Mouse (Mus musculus) liver, adult 2 months (tissue): Measurements from ENCODE around the gene Frmd5. TPM values are rescaled to one million over a fixed set of nuclear protein-coding genes. Genes with fewer than 3 reads are reported as not detected.

Source experiments
- DNase-seq: peaks from one replicate; pipeline ENCODE4 v3.0.0-alpha.2; 2011; ENCODE audit warnings: low read depth, low spot score; ENCODE audit errors: extremely low read depth
- H3K27ac ChIP-seq: fragments of 200-500 bp; replicated peaks from 2 replicates; pipeline ENCODE4 v1.5.1; 2012; ENCODE audit warnings: low read depth, mild to moderate bottlenecking, control low read depth, inconsistent platforms, low read length; ENCODE audit not compliant: insufficient read depth
- H3K27me3 ChIP-seq: fragments of 200-500 bp; 2 replicates; pipeline ENCODE4 v1.6.1; 2012; ENCODE audit warnings: mild to moderate bottlenecking, moderate library complexity, low read length, inconsistent platforms; ENCODE audit not compliant: control insufficient read depth, insufficient read depth
- H3K36me3 ChIP-seq: fragments of 200-500 bp; 2 replicates; pipeline ENCODE4 v1.6.1; 2012; ENCODE audit warnings: low read length, inconsistent platforms; ENCODE audit not compliant: control insufficient read depth, insufficient read depth
- H3K4me1 ChIP-seq: fragments of 200-500 bp; 2 replicates; pipeline ENCODE4 v1.6.1; 2011; ENCODE audit warnings: low read length; ENCODE audit not compliant: control insufficient read depth, insufficient read depth
- H3K4me3 ChIP-seq: fragments of 200-500 bp; 2 replicates; pipeline ENCODE4 v1.5.1; 2011; ENCODE audit warnings: low read depth, mild to moderate bottlenecking, control low read depth, low read length, moderate library complexity; ENCODE audit not compliant: insufficient read depth
- H3K79me2 ChIP-seq: fragments of 200-500 bp; 2 replicates; pipeline ENCODE4 v1.6.1; 2012; ENCODE audit warnings: inconsistent platforms, mild to moderate bottlenecking, low read length, moderate library complexity; ENCODE audit not compliant: control insufficient read depth, insufficient read depth
- H3K9ac ChIP-seq: fragments of 200-500 bp; 2 replicates; pipeline ENCODE4 v1.6.1; 2012; ENCODE audit warnings: low read depth, mild to moderate bottlenecking, control low read depth, inconsistent platforms, low read length
- CTCF ChIP-seq: fragments of 200-500 bp; IDR thresholded peaks from 2 replicates; pipeline ENCODE4 v1.5.1; 2011; ENCODE audit warnings: low read depth, low read length, control low read depth
- POLR2A ChIP-seq: fragments of 200-500 bp; IDR thresholded peaks from 2 replicates; pipeline ENCODE4 v1.6.1; 2011; ENCODE audit warnings: low read length, control low read depth; ENCODE audit not compliant: insufficient read depth; ENCODE audit errors: extremely low read depth
- WGBS: fragments of 180-500 bp; shearing (Covaris S2); methylation state at CpG from one replicate; pipeline ENCODE4 v1.1.7; 2018; 5-methylcytosine and 5-hydroxymethylcytosine counted together
- polyA plus RNA-seq: library from polyadenylated mRNA; depleted of rRNA; stranded (reverse); fragments of >200 nt; gene quantifications from 2 replicates; pipeline ENCODE4 v1.2.3, GENCODE M21; 2012
- total RNA-seq: library from RNA; depleted of rRNA; stranded (reverse); fragments of >200 nt; gene quantifications from 2 replicates; pipeline ENCODE4 v1.2.3, GENCODE M21; 2014

Frmd5 gene
- total and polyA plus RNA-seq, 2 experiments, result not detected

DNA sequence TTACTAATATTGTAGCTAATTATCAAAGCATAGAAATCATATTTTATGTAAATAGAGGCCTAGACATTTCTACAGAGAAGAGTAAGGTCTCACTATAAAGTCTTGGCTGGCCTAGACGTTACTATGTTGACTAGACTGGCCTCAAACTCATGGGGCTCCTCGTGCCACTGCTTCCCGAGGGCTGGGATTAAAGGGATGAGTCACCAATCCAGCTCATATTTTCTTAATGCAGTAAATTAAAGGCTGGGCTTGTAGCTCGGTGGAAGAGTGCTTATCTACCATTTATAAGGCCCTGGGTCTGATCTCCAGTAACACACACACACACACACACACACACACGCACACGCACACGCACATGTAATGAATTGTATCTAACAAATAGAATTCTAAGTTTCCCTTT lies 205.3 kb downstream of the Frmd5 start:
- no peaks in the 10 kb centered on the region for H3K4me1 ChIP-seq
- peaks cover 2% of the 10 kb centered on the region; the same call in 1 of the 2 replicates for H3K27me3 ChIP-seq
- 80% methylated on average over 7 of the region's 7 CpGs for WGBS
- TF ChIP-seq POLR2A (no peak), CTCF (no peak)
- DNase-seq, result no peak
- H3K4me3 ChIP-seq, result no peak overlapping the region
- no peaks in the 10 kb centered on the region for H3K36me3 ChIP-seq
- no peak overlapping the region for H3K27ac ChIP-seq
- no peaks in the 10 kb centered on the region for H3K79me2 ChIP-seq
- no peak overlapping the region for H3K9ac ChIP-seq

DNA sequence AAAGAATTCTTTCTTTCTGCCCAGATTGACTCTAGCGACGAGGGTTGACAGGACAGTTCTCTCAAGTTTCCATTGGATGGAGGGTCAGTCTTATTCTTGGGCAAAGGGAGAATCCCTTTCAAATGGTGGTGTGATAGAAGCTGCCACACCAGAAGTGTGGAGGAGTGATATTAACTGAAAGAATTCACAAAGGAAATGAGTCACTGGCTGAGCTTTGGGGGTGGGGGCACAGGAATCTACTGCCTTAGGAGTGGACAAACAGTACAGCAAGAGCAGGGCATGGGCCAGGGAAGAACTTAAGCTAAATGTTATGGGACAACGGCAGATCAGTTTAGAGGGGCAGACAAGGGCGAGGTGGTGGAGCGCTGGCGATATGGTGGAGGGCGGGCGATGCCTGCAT lies 206.2 kb downstream of the Frmd5 start:
- H3K27me3 ChIP-seq, result peaks cover 2% of the 10 kb centered on the region; the same call in 1 of the 2 replicates
- H3K9ac ChIP-seq, result no peak overlapping the region
- no peaks in the 10 kb centered on the region for H3K4me1 ChIP-seq
- no peak for TF ChIP-seq POLR2A
- no peak for TF ChIP-seq CTCF
- H3K4me3 ChIP-seq, result no peak overlapping the region
- no peak for DNase-seq
- no peak overlapping the region for H3K27ac ChIP-seq
- no peaks in the 10 kb centered on the region for H3K36me3 ChIP-seq
- 88% methylated on average over 8 of the region's 8 CpGs for WGBS
- no peaks in the 10 kb centered on the region for H3K79me2 ChIP-seq

- no peak overlapping the region for H3K4me3 ChIP-seq
- no peaks in the 10 kb centered on the region for H3K4me1 ChIP-seq
- WGBS, result 65% methylated on average over 7 of the region's 7 CpGs
- TF ChIP-seq POLR2A (no peak), CTCF (no peak)
- no peak overlapping the region for H3K9ac ChIP-seq
- no peaks in the 10 kb centered on the region for H3K36me3 ChIP-seq
- H3K27me3 ChIP-seq, result no peaks in the 10 kb centered on the region
- no peak for DNase-seq
- H3K27ac ChIP-seq, result no peak overlapping the region
- no peaks in the 10 kb centered on the region for H3K79me2 ChIP-seq
Observed at GRCm38 (mm10) chr2:121598249-121598648, 208.6 kb downstream of the Frmd5 start.

DNA sequence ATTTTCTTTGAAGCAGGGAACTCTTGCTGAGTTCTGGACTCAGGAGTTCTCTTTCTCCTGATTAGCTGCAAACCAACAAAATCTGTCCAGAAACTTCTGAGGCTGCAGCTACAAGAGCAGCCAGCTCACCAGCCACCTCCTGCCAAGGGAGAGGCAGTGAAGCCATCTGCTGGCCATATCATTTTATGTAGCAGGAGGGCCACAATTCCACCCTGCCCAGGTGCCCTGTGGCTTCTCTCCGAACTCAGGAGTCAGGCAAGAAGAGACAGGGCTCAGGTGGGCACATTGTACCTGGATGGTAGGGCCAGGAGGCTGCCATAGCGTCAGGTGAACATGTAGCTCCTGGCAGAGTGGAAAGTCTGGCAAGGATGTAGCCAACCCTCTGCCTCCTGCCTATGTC lies 210.3 kb downstream of the Frmd5 start:
- H3K4me3 ChIP-seq, result no peak overlapping the region
- H3K79me2 ChIP-seq, result no peaks in the 10 kb centered on the region
- H3K36me3 ChIP-seq, result no peaks in the 10 kb centered on the region
- H3K27ac ChIP-seq, result no peak overlapping the region
- no peak overlapping the region for H3K9ac ChIP-seq
- no peaks in the 10 kb centered on the region for H3K27me3 ChIP-seq
- no peak for TF ChIP-seq CTCF
- no peak for TF ChIP-seq POLR2A
- 77% methylated on average over 2 of the region's 2 CpGs for WGBS
- DNase-seq, result no peak
- no peaks in the 10 kb centered on the region for H3K4me1 ChIP-seq

GRCm38 (mm10) chr2:121594660-121595291 lies 212.1 kb downstream of the Frmd5 start:
- 35% methylated on average over 8 of the region's 8 CpGs for WGBS
- Histone ChIP-seq H3K79me2 (no peaks in the 10 kb centered on the region), H3K36me3 (no peaks in the 10 kb centered on the region), H3K9ac (no peak overlapping the region), H3K4me3 (no peak overlapping the region), H3K27ac (no peak overlapping the region), H3K4me1 (no peaks in the 10 kb centered on the region), H3K27me3 (no peaks in the 10 kb centered on the region)
- TF ChIP-seq POLR2A (no peak), CTCF (no peak)
- peak; percentile 23 for DNase-seq

DNA sequence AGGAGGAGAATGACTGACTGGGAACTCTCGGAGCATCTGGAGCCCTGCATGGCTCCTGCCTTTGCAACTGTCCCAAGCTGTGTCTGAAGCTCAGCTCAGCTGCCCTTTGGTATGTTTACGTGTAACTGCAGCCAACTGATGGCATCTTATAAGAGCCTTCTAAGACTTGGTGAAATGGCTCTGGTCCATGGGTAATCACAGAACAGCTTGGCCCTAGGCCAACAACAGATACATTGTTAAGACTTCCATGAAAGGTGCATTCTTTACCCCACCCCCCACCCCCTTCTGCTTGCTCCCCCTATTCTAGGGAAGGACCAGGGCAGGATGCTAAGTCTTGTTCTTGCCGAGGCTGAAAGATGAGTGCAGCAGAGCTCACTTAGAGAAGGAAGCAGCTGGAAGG lies 212.8 kb downstream of the Frmd5 start:
- WGBS, result 81% methylated on average over 3 of the region's 3 CpGs
- no peaks in the 10 kb centered on the region for H3K4me1 ChIP-seq
- H3K4me3 ChIP-seq, result no peak overlapping the region
- TF ChIP-seq POLR2A, result no peak
- TF ChIP-seq CTCF, result no peak
- H3K9ac ChIP-seq, result no peak overlapping the region
- no peaks in the 10 kb centered on the region for H3K36me3 ChIP-seq
- no peak overlapping the region for H3K27ac ChIP-seq
- DNase-seq, result no peak
- H3K27me3 ChIP-seq, result no peaks in the 10 kb centered on the region
- H3K79me2 ChIP-seq, result no peaks in the 10 kb centered on the region
